Mouse (Mus musculus) kidney, embryonic 16.5 days (tissue): ENCODE results near the gene Nav2. TPM values are rescaled to one million over a fixed set of nuclear protein-coding genes. Genes with fewer than 3 reads are reported as not detected.

ENCODE experiments used
- ATAC-seq: fragments of 200-750 bp; cut with Nextera tagmentation; 2 replicates; pipeline ENCODE4 v1.8.0; 2017; ENCODE audit warnings: moderate TSS enrichment; ENCODE audit not compliant: low FRiP score, low TSS enrichment
- H3K27ac ChIP-seq: fragments of 300-500 bp; sonication (generic); 2 replicates; pipeline ENCODE4 v1.5.1; 2014; ENCODE audit warnings: low read length
- H3K27me3 ChIP-seq: fragments of 300-500 bp; sonication (generic); 2 replicates; pipeline ENCODE4 v1.6.1; 2014; ENCODE audit warnings: low read length, control low read depth, mixed read lengths; ENCODE audit not compliant: insufficient read depth
- H3K36me3 ChIP-seq: fragments of 300-500 bp; sonication (generic); 2 replicates; pipeline ENCODE4 v1.6.1; 2014; ENCODE audit warnings: low read length, control low read depth, mixed read lengths; ENCODE audit not compliant: insufficient read depth
- H3K4me1 ChIP-seq: fragments of 300-500 bp; sonication (generic); 2 replicates; pipeline ENCODE4 v1.6.1; 2014; ENCODE audit warnings: low read length, control low read depth, mixed read lengths; ENCODE audit not compliant: insufficient read depth
- H3K4me2 ChIP-seq: fragments of 300-500 bp; sonication (generic); replicated peaks from 2 replicates; pipeline ENCODE4 v1.6.1; 2014; ENCODE audit warnings: low read depth, low read length
- H3K4me3 ChIP-seq: fragments of 300-500 bp; sonication (generic); 2 replicates; pipeline ENCODE4 v1.5.1; 2014; ENCODE audit warnings: mild to moderate bottlenecking, low read length
- H3K9ac ChIP-seq: fragments of 300-500 bp; sonication (generic); replicated peaks from 2 replicates; pipeline ENCODE4 v1.6.1; 2014; ENCODE audit warnings: low read length
- H3K9me3 ChIP-seq: fragments of 300-500 bp; sonication (generic); 2 replicates; pipeline ENCODE4 v1.6.1; 2016; ENCODE audit warnings: low read length, control low read depth
- WGBS: fragments of 180-500 bp; shearing (Covaris S2); extraction: QIAGEN DNeasy Blood & Tissue Kit; methylation state at CpG from one replicate; pipeline ENCODE4 v1.1.7; 2014; 5-methylcytosine and 5-hydroxymethylcytosine counted together
- polyA plus RNA-seq: library from polyadenylated mRNA; unstranded; fragments of >200 nt; fragmentation: Nextera tagmentation; extraction: Ambion mirVana; gene quantifications from 2 replicates; pipeline ENCODE4 v1.2.1, GENCODE M21; 2015

Gene Nav2
- polyA plus RNA-seq, 1 experiment from 2014 or later, result 22.6 TPM

DNA sequence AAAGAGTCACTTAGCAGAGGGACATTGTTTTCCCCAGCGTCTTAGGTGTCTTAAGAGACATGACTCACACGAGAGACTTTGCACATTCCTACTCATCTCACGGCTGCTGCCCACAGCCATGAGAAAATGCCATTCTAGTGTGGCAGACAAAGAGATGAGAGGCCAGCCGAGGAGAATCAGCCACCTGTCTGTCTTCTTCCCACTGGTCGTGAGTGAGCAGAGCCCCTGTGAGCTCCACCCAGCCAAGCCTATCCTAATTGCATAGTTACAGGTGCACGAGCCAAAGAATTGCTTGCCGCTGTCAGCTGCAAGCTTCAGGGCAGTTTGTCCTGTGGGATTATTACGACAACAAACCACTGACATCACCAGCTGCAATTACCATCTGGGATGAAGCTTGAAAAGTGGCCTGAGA lies 167.8 kb downstream of the Nav2 start:
- no peaks in the 10 kb centered on the region for H3K36me3 ChIP-seq
- no peak overlapping the region for H3K4me2 ChIP-seq
- no peak overlapping the region for H3K27ac ChIP-seq
- no peaks in the 10 kb centered on the region for H3K9me3 ChIP-seq
- H3K4me1 ChIP-seq, result peaks cover 7% of the 10 kb centered on the region
- no peak overlapping the region for H3K9ac ChIP-seq
- no peak overlapping the region for H3K4me3 ChIP-seq
- H3K27me3 ChIP-seq, result 0 out of 2 replicates have a peak, but pooled peaks cover 3% of the 10 kb centered on the region
- 49% methylated on average over 8 of the region's 8 CpGs for WGBS
- no peak for ATAC-seq

DNA sequence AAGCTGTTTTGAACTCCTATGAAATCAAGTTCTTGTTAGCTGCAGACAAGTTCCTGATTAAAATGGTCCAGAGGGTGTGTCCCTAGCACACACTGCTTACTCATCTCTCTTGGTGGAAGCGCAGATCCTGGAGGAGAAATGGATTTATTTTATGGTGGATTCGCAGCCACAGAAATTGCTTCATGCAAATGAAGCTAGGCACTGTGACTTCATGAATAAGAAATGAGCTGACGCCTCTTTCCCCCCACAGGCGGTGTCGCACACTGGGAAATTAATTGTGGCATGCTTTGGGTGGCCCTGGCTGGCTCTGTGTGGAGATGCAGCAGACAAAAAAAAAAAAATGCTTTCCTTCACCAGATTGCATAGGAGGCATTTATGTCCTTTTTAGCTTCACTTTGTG lies 170.4 kb downstream of the Nav2 start:
- no peak for ATAC-seq
- no peaks in the 10 kb centered on the region for H3K36me3 ChIP-seq
- no peak overlapping the region for H3K27ac ChIP-seq
- H3K4me2 ChIP-seq, result no peak overlapping the region
- 0 out of 2 replicates have a peak, but pooled peaks cover 3% of the 10 kb centered on the region for H3K27me3 ChIP-seq
- no peak overlapping the region for H3K9ac ChIP-seq
- no peak overlapping the region for H3K4me3 ChIP-seq
- H3K4me1 ChIP-seq, result peaks cover 7% of the 10 kb centered on the region
- no peaks in the 10 kb centered on the region for H3K9me3 ChIP-seq
- WGBS, result 63% methylated on average over 5 of the region's 5 CpGs

DNA sequence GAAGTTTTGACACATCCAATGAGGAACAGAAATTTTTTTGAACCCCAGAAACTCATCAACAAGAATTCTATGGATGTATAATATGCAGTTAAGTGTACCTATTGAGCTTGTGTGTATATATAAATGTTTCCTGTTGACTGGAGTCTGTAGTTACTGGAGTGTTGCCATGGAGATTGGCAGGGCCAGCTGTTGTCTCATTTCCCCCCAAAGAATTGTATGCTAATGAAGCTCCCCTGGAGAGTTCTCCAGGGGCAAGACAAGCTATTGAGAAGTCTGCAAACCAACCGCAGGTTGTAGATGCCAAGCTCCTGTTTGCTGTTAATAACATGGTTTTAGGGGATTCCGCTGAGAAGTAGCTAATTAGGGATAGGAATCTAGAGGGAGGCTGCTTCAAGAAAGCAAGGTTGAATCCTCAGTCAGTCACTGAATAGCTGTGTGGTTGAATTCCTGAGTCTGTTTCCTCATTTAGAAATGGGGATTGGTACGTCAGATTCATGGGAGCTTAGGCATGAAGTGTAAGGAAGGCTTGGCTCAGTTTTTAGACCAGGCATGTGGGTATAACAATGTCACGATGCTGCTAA lies 174.2 kb downstream of the Nav2 start:
- Histone ChIP-seq H3K4me1 (peaks cover 15% of the 10 kb centered on the region), H3K9ac (no peak overlapping the region), H3K9me3 (no peaks in the 10 kb centered on the region), H3K4me2 (no peak overlapping the region), H3K4me3 (no peak overlapping the region), H3K27ac (no peak overlapping the region), H3K27me3 (no peaks in the 10 kb centered on the region), H3K36me3 (no peaks in the 10 kb centered on the region)
- no peak for ATAC-seq
- WGBS, result 76% methylated on average over 4 of the region's 4 CpGs

DNA sequence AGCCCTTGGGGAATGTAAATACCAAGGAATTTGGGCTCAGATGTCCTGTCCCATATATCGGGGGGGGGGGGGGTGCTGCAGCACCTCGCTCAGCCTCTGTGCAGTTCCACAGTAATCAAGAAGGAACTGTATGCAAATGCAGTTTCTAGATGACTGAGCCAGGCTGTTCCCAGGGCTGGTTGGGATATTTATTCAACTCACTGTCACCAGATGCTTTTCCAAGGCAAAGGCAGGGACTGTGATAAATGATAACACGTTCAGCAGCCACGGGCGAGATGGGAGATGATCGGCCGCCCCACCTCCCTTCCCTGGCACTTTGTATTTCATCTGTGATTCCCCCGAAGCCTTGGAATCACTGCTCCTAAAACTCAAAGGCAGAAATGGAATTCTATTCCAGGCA lies 176.3 kb downstream of the Nav2 start:
- H3K27me3 ChIP-seq, result peaks cover 5% of the 10 kb centered on the region; the same call in 1 of the 2 replicates
- ATAC-seq, result no peak
- H3K9me3 ChIP-seq, result no peaks in the 10 kb centered on the region
- WGBS, result 32% methylated on average over 8 of the region's 8 CpGs
- H3K4me3 ChIP-seq, result no peak overlapping the region
- H3K4me2 ChIP-seq, result no peak overlapping the region
- no peak overlapping the region for H3K9ac ChIP-seq
- no peaks in the 10 kb centered on the region for H3K36me3 ChIP-seq
- no peak overlapping the region for H3K27ac ChIP-seq
- H3K4me1 ChIP-seq, result peaks cover 19% of the 10 kb centered on the region

DNA sequence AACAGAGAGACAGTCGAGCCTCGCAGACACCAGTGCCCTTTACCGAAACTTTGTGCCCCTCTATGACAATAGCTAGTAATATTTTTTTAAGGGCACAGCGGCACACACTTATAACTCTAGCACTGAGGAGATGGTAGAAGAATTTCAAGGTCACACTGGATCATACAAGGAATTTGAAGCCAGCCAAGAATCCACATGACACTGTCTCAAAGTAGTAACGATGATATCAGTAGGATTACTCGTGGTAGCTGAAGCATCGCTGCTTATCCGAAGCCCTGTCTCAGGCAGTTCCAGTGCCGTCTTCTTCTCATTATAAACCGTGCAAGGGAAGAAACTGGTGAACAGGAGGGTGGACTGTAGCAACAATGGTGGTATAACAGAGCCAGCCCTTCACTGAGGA lies 177.2 kb downstream of the Nav2 start:
- WGBS, result 78% methylated on average over 10 of the region's 10 CpGs
- H3K9me3 ChIP-seq, result no peaks in the 10 kb centered on the region

DNA sequence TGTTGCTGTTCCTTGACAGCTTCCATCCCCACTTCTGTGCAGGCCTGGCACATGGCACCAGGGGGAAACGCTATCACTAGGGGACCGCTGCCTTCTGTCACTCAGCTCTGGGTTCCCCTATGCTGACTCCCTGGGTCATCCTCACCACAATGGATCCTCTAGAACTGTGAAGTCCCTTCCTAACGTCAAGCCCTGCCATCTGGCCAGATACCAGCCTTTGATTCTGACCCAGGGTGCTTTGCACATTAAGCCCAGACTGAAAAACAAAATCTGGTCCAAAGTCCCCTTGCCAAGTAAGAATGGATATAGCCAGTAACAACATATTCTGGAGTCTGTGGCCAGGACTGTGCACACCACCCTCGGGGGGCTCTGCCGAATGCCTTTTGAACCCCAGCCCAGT lies 178.6 kb downstream of the Nav2 start:
- Histone ChIP-seq H3K27me3 (peaks cover 5% of the 10 kb centered on the region; the same call in 1 of the 2 replicates), H3K36me3 (no peaks in the 10 kb centered on the region), H3K4me2 (no peak overlapping the region), H3K4me3 (no peak overlapping the region), H3K9me3 (no peaks in the 10 kb centered on the region), H3K9ac (no peak overlapping the region), H3K27ac (no peak overlapping the region), H3K4me1 (peaks cover 19% of the 10 kb centered on the region)
- WGBS, result 83% methylated on average over 5 of the region's 5 CpGs
- no peak for ATAC-seq

More for the DNA sequence above, 177.2 kb downstream of the Nav2 start:
- no peak overlapping the region for H3K9ac ChIP-seq
- H3K27me3 ChIP-seq, result peaks cover 5% of the 10 kb centered on the region; the same call in 1 of the 2 replicates
- ATAC-seq, result no peak
- H3K4me3 ChIP-seq, result no peak overlapping the region
- H3K27ac ChIP-seq, result no peak overlapping the region
- no peaks in the 10 kb centered on the region for H3K36me3 ChIP-seq
- no peak overlapping the region for H3K4me2 ChIP-seq
- peaks cover 19% of the 10 kb centered on the region for H3K4me1 ChIP-seq

DNA sequence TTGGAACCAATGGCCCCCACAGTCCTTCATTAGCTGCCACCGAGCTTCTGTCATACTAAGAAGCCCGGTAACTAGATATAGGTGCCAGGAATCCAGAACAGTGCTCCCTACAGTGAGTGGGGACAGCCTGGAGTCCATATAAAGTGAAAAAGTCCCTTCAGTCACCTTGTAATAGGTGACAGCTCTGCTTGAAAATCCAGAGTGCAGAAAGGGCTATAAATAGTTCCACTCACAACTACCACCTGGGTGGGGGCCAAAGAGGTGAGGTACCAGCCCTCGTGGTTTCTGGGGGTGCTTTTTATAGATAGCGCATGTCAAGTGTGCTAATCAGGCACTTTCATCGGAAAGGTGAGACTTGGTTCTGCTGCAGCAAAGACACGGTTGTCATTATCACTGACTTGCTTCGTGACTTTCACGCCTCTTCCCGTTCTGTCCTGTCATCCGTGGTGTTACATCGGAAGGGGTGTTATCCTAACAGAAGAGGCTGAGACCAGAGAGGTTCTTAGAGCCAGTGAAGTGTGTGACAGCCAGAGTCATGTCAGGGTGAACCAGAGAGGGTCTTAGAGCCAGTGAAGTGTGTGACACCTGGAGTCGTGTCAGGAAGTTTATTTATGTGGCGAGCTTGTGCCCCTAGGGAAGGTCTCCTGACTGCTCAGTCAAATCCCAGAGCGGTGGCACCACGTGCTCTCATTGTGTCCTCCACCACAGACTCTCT lies 179.8 kb downstream of the Nav2 start:
- peak overlapping the region; percentile 10; the same call in 1 of the 2 replicates for H3K27ac ChIP-seq

DNA sequence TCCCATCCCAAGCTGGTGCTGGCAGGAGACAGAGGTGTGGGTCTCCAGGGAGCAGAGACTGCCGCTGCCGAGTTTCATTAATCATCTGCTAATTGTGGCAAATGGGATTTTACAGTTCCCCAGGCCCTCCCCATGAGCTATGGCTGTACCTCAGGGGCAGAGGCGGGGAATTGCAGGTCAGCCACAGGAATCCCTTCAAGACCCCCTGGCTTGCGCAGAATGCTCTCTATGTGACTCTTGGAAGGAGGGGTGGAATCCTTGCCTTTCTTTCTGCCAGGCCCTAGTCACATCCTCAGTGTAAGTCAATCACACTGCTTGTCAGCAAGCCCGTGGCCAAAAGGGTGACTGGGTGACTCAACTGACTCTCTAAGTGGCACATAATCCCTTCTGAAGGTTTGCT lies 182.9 kb downstream of the Nav2 start:
- H3K4me3 ChIP-seq, result no peak overlapping the region
- H3K9me3 ChIP-seq, result no peaks in the 10 kb centered on the region
- H3K4me1 ChIP-seq, result peaks cover 4% of the 10 kb centered on the region; the same call in 1 of the 2 replicates
- H3K4me2 ChIP-seq, result no peak overlapping the region
- H3K9ac ChIP-seq, result no peak overlapping the region
- peaks cover 5% of the 10 kb centered on the region; the same call in 1 of the 2 replicates for H3K27me3 ChIP-seq
- 42% methylated on average over 5 of the region's 5 CpGs for WGBS
- no peak for ATAC-seq
- no peak overlapping the region for H3K27ac ChIP-seq
- no peaks in the 10 kb centered on the region for H3K36me3 ChIP-seq

More for the DNA sequence above, 179.8 kb downstream of the Nav2 start:
- 31% methylated on average over 15 of the region's 15 CpGs for WGBS
- Histone ChIP-seq H3K4me1 (peaks cover 19% of the 10 kb centered on the region), H3K4me3 (no peak overlapping the region), H3K9me3 (no peaks in the 10 kb centered on the region), H3K36me3 (no peaks in the 10 kb centered on the region), H3K9ac (no peak overlapping the region), H3K4me2 (no peak overlapping the region), H3K27me3 (peaks cover 5% of the 10 kb centered on the region; the same call in 1 of the 2 replicates)
- peak; percentile 78 for ATAC-seq

DNA sequence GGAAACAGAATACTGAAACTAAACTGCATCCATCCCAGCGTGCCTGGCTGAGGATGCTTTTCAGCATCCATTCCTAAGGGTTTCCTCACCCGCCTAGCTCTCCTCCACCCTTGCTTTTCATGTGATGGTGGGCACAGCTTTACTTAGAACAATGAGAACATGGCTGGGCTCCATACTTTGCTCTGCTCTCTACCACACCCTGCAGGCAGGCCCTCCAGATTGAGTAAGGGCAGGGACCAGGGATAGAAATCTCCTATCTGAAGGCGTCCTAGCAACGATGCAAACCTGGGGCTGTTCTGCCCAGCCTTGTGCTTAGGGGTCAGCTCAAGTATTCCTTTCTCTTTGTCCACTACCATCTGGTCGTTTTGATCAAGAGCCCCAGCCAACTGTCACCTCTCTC lies 183.4 kb downstream of the Nav2 start:
- H3K36me3 ChIP-seq, result no peaks in the 10 kb centered on the region
- no peak overlapping the region for H3K4me3 ChIP-seq
- ATAC-seq, result no peak
- H3K27ac ChIP-seq, result no peak overlapping the region
- H3K9me3 ChIP-seq, result no peaks in the 10 kb centered on the region
- peaks cover 4% of the 10 kb centered on the region; the same call in 1 of the 2 replicates for H3K4me1 ChIP-seq
- no peak overlapping the region for H3K9ac ChIP-seq
- no peak overlapping the region for H3K4me2 ChIP-seq
- WGBS, result 63% methylated on average over 5 of the region's 5 CpGs
- peaks cover 5% of the 10 kb centered on the region; the same call in 1 of the 2 replicates for H3K27me3 ChIP-seq

DNA sequence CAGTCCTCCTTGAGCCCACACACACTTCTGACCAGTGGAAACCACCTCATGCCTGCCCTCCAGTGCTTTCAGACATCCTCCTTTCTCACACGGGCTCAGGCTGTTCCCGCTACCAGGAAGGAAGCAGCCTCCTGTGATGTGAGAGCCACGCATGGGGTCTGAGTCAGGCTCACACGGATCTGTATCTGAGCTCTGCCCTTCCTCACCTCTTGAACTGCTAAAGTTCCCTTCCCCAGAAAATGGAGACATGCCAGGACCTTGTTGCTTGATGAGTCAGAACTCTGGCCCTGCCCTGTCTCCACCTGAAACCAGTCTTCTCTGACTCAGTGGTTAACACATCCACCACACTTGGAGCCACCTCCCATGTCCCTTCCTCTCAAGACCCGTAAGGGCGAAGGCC lies 185.1 kb downstream of the Nav2 start:
- Histone ChIP-seq H3K9me3 (no peaks in the 10 kb centered on the region), H3K27ac (no peak overlapping the region), H3K9ac (no peak overlapping the region), H3K4me2 (no peak overlapping the region), H3K36me3 (no peaks in the 10 kb centered on the region), H3K27me3 (peaks cover 5% of the 10 kb centered on the region; the same call in 1 of the 2 replicates), H3K4me1 (peaks cover under 1% of the 10 kb centered on the region; the same call in 1 of the 2 replicates), H3K4me3 (no peak overlapping the region)
- WGBS, result 65% methylated on average over 6 of the region's 6 CpGs
- ATAC-seq, result no peak
